Mouse (Mus musculus): Measurements from ENCODE around the gene Gpx1.

GRCm38 (mm10) chr9:108348290-108348680 is 9.6 kb downstream of the Gpx1 start:
- TF ChIP-seq CTCF (IDR thresholded peaks at IDR 0.05; ENCODE audit: low read depth, low read length) (no peak), EP300 (IDR thresholded peaks at IDR 0.05; ENCODE audit: insufficient read depth, low read depth, low read length) (no peak)
